Mouse (Mus musculus) activated CD4-positive, CD25-positive, alpha-beta regulatory T cell, adult 4 months (primary cell): Measurements from ENCODE around the gene Ly6g5b. TPM values are rescaled to one million over a fixed set of nuclear protein-coding genes. Genes with fewer than 3 reads are reported as not detected.

Experiments used
- ATAC-seq: one replicate; pipeline ENCODE4 v1.8.0; 2017
- polyA plus RNA-seq, 2 experiments: library from polyadenylated mRNA; unstranded; fragments of 100-300 nt; shearing (Covaris generic); gene quantifications; one replicate each; pipeline ENCODE4 v1.2.1; 2017

The Ly6g5b gene
- polyA plus RNA-seq, 2 experiments from 2014 or later = 1.9 to 2.4 TPM

DNA sequence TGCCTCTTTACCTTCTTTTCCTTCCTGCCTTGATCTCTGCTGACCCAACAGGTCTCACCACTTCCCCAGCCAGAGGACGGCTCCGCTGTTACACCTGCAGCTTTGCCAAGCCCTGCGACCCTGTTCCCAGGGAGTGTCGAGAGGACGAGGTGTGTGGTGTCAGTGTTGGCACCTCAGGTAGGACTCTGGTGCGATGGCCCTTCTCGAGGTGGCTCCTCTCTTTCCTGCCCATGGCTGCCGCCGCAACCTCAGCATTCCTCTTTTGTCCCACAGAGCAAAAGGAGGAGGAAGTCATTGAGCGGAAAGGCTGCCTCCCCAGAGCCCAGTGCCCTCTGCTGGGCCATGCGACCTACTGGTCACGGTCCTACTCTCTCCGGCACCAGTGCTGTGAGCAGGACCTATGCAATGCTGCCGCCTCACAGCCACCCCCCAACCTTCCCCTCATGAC, 37.4 kb downstream of the Ly6g5b start, which contains the start of gene Ly6g6d:
Ly6g6d (minus strand) TSS at position 280 of the 448 bp plus-strand sequence.
- no peak for ATAC-seq

DNA sequence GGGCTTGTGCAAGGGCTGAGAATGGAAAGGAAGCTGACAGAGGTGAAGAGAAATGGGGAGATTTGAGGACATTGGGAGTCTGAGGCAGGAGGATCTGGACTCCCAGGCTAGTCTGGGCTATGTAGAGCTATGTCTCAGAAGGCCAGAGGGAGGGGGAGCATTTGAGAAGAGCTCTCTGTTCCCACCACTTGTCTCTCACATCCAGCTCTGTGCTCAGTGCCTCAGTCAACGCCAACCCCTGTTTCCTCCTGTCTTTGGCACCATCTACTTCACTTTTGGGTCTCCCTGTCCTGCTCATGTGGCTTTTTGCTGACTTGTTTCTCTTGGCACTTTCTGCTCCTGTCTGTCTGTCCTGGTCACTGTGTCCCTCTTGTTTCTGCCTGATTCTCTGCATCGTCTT, 37.9 kb downstream of the Ly6g5b start:
- ATAC-seq = no peak

DNA sequence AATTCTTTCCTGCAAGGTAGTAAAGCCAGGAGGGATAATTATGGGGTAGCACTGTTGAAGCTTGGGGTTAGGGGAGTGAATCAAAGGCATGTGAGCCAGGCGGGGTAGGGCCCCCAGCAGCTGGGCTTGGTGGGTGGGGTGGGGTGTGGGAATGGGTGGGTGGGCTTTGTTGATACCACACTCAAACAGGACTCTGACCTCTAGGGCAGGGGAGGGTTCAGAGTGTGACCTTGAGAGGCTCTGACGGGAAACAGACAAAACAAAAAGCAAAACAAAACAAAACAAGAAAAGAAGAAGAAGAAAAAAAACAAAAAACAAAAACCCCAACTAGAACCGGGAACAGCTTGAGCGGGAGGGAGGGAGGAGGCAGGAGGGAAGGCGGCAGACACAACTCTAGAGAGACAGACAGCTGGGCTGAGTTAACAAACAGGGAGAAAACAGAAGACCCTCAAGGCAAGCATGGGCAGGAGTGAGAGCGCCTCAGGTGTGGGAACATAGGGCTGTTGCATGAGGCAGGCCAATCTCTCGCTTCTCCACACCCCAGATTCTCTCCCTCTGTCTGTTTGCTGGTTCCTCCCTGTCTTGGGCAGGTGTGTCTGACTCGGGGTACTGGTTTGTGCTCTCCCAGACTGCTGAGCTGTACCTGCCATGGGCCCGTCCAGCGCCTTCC, 38.6 kb downstream of the Ly6g5b start, which contains the start of gene Ly6g6e:
Ly6g6e (plus strand) TSS at position 396 of the 670 bp plus-strand sequence.
- no peak for ATAC-seq

DNA sequence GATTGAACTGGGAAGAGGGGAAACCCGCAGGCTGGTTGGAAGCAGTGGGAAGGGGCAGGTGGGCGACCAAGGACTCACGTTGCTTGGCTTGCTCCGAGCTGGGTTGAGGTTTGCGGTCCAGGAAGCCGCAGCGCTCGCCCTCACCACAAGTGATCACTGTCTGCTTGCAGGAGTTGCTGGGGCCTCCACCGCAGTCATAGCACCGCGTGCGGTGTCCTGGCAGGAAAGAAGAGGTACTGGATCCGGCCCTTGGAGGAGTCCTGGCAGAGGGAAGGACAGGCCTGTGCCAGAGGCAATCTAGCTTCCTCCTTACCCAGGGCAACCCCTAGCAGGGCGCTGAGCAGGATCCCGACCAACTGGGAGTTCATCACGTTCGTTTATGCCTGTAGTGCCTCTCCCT, 41.1 kb downstream of the Ly6g5b start:
- ATAC-seq = no peak

DNA sequence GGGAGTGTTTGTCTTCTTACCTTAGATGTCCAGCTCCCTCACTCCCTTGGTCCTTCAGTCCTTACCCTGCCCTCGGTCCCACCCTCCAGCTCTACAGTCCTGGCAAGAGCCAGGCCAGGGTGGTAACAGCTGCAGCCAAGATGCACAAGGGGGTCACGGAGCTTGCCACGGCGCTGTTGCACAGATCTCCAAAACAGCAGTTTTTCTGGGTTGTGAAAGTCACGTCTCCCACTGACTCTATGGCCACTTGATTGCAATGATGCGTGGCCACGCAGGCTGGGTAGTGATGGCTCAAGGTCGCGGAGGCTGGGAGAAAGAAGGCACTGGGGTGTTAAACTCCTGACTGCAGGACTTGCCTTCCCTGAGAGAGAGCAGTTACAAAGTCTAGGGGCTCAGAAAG, 43.8 kb downstream of the Ly6g5b start:
- ATAC-seq = no peak

DNA sequence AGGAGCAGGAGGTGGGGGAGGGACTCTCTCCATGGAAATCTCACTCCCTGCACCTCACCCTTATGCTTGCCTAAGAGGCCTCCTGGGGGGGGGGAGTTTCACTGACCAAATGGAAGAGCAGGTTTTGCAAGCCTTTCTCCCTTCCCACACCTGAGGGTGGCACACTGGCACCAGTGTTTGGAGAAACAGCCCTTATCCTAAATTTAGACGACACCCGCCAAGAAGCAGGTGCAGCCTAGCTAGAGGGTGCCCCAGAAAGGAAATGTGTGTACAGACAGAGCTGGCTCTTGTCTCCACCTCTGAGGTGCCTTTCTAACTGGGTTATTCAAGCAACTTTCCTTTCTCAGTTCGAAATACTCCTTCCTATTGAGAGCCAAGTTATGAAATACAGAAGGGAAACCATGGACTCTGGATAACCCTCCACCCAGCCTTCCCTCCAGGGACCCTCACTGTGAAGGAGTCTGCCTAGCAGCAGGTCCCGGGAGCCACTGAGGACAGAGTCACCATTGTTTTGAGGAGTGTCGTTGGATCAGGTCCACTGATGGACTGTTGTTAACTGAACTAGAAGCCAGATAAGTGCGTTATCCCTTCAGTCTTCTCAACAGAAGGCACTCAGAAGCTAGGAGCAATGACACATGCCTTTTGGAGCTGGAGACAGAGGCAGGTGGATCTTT, 44.5 kb downstream of the Ly6g5b start:
- no peak for ATAC-seq

DNA sequence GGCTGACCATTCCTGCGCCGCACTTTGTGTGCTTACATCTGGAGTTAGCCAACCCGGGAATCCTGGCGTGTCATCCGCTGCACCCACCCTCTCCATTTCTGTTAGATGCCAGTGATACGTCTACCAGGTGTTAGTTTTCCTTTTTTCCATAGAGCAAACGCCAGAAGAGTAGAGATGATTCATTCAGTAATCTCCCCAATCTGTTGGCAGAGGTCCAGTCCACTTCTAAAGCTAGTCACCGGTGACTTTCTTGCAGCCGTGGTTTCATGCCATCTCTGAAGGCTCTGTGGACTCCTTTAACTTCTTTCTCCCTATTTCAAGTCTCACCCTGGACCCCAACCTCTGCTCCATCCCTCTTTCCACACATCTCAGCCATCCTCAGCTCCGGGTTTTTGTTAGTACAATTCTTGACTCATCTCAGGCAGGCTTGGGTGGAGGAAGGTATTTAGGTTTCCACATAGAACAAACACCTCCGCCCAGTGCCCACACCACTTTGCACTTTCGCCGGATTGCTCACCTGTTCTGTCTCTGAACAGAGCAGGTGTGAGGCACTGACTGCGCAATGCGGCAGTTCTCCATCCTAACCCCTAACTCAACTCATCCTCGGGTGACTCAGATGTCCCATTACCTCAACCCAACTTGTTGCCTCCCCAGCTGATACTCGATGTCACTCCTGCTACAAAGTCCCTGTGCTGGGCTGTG, 46.9 kb downstream of the Ly6g5b start:
- no peak for ATAC-seq

DNA sequence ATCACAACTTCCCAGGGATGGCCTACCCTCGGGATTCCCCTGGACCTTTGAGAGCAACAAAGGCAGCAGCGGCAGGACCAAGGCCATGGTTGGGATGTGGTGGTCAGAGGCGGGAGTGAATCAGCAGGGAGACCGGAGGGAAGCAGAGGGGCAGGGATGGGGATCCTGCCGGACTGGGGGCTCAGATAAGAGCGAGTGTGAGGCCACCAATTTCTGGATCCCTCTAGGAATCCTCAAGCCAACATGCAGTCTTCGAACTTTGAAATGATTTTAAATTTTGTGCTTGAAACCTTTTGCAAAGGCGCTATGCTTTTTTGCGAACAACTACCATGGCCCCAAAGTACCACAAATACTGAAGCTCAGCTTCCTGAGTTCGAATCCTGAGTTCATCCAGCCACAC, 49.1 kb downstream of the Ly6g5b start, which contains the start of gene Mpig6b:
Mpig6b (minus strand) TSS at position 101 of the 400 bp plus-strand sequence.
- ATAC-seq = no peak

DNA sequence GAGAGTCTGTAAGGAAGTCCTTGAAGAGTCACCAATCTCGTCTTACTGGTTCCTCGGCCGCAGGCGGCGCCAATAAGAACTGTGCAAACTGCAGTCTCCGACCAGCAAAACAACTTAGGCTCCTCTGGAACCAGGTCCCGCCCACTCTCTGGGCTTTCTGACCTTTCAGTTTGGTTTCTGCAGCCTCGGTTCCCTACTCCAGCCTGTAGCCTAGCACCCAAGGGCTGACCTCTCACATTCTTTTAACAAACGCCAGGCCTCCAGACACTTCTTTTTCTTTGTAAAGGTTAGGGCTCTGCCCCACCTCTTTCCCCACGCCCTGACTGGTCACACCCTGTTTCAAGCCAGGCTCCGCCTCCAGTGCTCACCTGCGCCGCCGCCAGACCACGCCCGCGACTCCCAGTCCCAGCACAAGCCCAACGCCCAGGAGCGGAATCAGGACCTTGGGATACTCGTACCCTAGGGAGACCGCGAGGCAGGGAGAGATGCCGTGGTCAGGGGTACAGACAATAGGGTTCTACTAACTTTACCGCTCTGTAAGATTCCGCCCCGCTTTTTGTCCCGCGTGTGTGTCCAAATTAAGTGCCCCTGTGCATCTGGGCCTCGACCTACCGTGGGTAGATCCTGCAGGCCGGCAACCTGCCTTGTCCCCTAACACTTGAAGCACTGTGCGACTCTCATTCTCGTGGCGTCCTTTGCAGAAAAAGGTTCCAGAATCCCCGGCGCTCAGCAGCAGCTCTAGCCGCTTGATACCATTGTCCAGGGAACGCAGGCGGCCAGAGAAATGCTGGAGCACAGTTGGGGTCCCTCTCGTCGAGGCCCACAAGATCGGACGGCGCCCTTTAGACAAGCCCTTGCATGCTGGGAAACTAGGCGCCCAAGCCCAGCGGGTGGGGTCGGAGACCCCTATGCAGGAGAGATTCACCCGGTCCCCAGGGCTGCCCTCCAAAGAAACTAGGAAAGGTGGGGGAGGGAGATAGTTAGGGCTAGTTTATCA, 50.0 kb downstream of the Ly6g5b start, which contains the start of gene Ly6g6c:
Ly6g6c (plus strand) TSS at position 438 of the 997 bp plus-strand sequence.
- ATAC-seq = peak; percentile 23

DNA sequence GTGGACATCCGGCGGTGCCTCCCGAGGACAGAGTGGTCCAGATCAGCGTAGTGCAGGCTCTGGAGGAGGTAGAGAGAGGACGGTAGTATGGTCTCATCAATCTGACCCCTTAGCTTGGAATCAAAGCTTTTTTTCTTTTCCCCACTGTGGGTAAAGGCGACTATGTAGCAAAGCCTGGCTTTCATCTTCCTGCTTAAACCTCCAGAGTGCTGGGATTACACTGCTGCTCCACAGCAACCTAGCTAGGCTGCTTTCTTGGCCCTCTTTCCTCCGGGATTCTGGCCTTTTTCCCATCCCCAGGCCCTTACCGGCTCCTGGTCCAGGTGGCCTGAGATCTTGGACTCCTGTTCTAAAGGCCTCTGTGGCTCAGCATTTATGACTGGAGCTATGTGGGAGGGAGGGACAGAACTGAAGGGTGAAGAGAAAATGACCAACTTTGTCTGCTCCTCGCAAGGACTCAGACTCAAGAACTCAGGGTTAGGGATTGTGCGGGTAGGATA, 50.8 kb downstream of the Ly6g5b start:
- no peak for ATAC-seq

Other genes starting within 250 kb of the Ly6g5b start
- gene Zbtb12, start 235.9 kb downstream of the Ly6g5b start, polyA plus RNA-seq = not detected
- gene Gm20547, start 233.4 kb downstream of the Ly6g5b start, polyA plus RNA-seq = not detected
- under 1 TPM in 1 of 2 experiments, not detected in 1; 0.73 TPM for gene C2, start 217.2 kb downstream of the Ly6g5b start, polyA plus RNA-seq
- 10 to 100 TPM; 32.8 to 37.0 TPM for gene Ehmt2, start 217.0 kb downstream of the Ly6g5b start, polyA plus RNA-seq
- gene Slc44a4, start 201.0 kb downstream of the Ly6g5b start, polyA plus RNA-seq = not detected
- gene Neu1, start 184.2 kb downstream of the Ly6g5b start, polyA plus RNA-seq = 10 to 100 TPM; 18.6 to 19.9 TPM
- gene Hspa1b, start 156.2 kb downstream of the Ly6g5b start, polyA plus RNA-seq = 1 to 10 TPM in 1 of 2 experiments, not detected in 1; 7.0 TPM
- gene Gm20481, start 145.5 kb downstream of the Ly6g5b start, polyA plus RNA-seq = not detected
- gene Hspa1a, start 143.3 kb downstream of the Ly6g5b start, polyA plus RNA-seq = 1 to 10 TPM in 1 of 2 experiments, under 1 TPM in 1; 0.17 to 5.1 TPM
- gene Hspa1l, start 142.7 kb downstream of the Ly6g5b start, polyA plus RNA-seq = under 1 TPM in 1 of 2 experiments, not detected in 1; 0.46 TPM
- gene Lsm2, start 133.6 kb downstream of the Ly6g5b start, polyA plus RNA-seq = 10 to 100 TPM; 45.5 to 61.3 TPM
- gene Vars, start 114.4 kb downstream of the Ly6g5b start, polyA plus RNA-seq = 10 to 100 TPM; 28.5 to 29.1 TPM
- under 1 TPM; 0.11 to 0.12 TPM for gene Vwa7, start 98.8 kb downstream of the Ly6g5b start, polyA plus RNA-seq
- 1 to 10 TPM; 1.8 to 2.1 TPM for gene Sapcd1, start 87.4 kb downstream of the Ly6g5b start, polyA plus RNA-seq
- gene Msh5, start 68.7 kb downstream of the Ly6g5b start, polyA plus RNA-seq = 1 to 10 TPM; 1.3 to 1.6 TPM
- 100 to 1,000 TPM; 464 to 670 TPM for gene Clic1, start 65.5 kb downstream of the Ly6g5b start, polyA plus RNA-seq
- gene Ddah2, start 56.4 kb downstream of the Ly6g5b start, polyA plus RNA-seq = 1 to 10 TPM in 1 of 2 experiments, under 1 TPM in 1; 0.36 to 1.8 TPM
- not detected for gene Ly6g6c, start 50.0 kb downstream of the Ly6g5b start, polyA plus RNA-seq
- not detected for gene Mpig6b, start 49.2 kb downstream of the Ly6g5b start, polyA plus RNA-seq
- not detected for gene Ly6g6e, start 38.5 kb downstream of the Ly6g5b start, polyA plus RNA-seq
- gene Ly6g6d, start 37.4 kb downstream of the Ly6g5b start, polyA plus RNA-seq = not detected
- under 1 TPM in 1 of 2 experiments, not detected in 1; 0.29 TPM for gene Ly6g6f, start 29.8 kb downstream of the Ly6g5b start, polyA plus RNA-seq
- gene Abhd16a, start 26.2 kb downstream of the Ly6g5b start, polyA plus RNA-seq = 10 to 100 TPM; 18.7 to 20.6 TPM
- not detected for gene Ly6g5c, start 7.1 kb downstream of the Ly6g5b start, polyA plus RNA-seq
- 10 to 100 TPM; 60.4 to 70.2 TPM for gene Gpank1, start 6.0 kb upstream of the Ly6g5b start, polyA plus RNA-seq
- gene Csnk2b, start 6.6 kb upstream of the Ly6g5b start, polyA plus RNA-seq = 100 to 1,000 TPM; 274 to 355 TPM
- gene D17H6S53E, start 10.9 kb upstream of the Ly6g5b start, polyA plus RNA-seq = 10 to 100 TPM; 22.6 to 26.3 TPM
- not detected for gene Apom, start 16.6 kb upstream of the Ly6g5b start, polyA plus RNA-seq
- 10 to 100 TPM; 26.2 to 34.1 TPM for gene Bag6, start 19.8 kb upstream of the Ly6g5b start, polyA plus RNA-seq
- gene Prrc2a, start 49.5 kb upstream of the Ly6g5b start, polyA plus RNA-seq = 10 to 100 TPM; 38.8 to 78.9 TPM
- gene Aif1, start 60.6 kb upstream of the Ly6g5b start, polyA plus RNA-seq = 1 to 10 TPM in 1 of 2 experiments, under 1 TPM in 1; 0.91 to 1.9 TPM
- gene Lst1, start 73.0 kb upstream of the Ly6g5b start, polyA plus RNA-seq = 10 to 100 TPM in 1 of 2 experiments, 1 to 10 TPM in 1; 5.4 to 13.4 TPM
- 100 to 1,000 TPM; 134 to 383 TPM for gene Ltb, start 79.0 kb upstream of the Ly6g5b start, polyA plus RNA-seq
- 10 to 100 TPM; 21.5 to 21.6 TPM for gene Tnf, start 86.6 kb upstream of the Ly6g5b start, polyA plus RNA-seq
- gene Lta, start 89.9 kb upstream of the Ly6g5b start, polyA plus RNA-seq = 10 to 100 TPM; 70.5 to 90.5 TPM
- 1 to 10 TPM in 1 of 2 experiments, not detected in 1; 1.8 TPM for gene Gm16181, start 105.4 kb upstream of the Ly6g5b start, polyA plus RNA-seq
- 1 to 10 TPM; 2.3 to 4.0 TPM for gene Atp6v1g2, start 118.2 kb upstream of the Ly6g5b start, polyA plus RNA-seq
- 1 to 10 TPM; 3.4 to 4.4 TPM for gene Nfkbil1, start 120.4 kb upstream of the Ly6g5b start, polyA plus RNA-seq
- gene Ddx39b, start 126.3 kb upstream of the Ly6g5b start, polyA plus RNA-seq = 100 to 1,000 TPM; 200 to 247 TPM
- 1,000 to 10,000 TPM; 3,460 to 4,099 TPM for gene H2-D1, start 147.3 kb upstream of the Ly6g5b start, polyA plus RNA-seq
- gene H2-Q1, start 205.0 kb upstream of the Ly6g5b start, polyA plus RNA-seq = not detected
- gene H2-Q2, start 226.8 kb upstream of the Ly6g5b start, polyA plus RNA-seq = 1 to 10 TPM; 7.5 to 8.8 TPM